ENCODE assay signal across 12 mouse cellular contexts in the genomic region with DNA sequence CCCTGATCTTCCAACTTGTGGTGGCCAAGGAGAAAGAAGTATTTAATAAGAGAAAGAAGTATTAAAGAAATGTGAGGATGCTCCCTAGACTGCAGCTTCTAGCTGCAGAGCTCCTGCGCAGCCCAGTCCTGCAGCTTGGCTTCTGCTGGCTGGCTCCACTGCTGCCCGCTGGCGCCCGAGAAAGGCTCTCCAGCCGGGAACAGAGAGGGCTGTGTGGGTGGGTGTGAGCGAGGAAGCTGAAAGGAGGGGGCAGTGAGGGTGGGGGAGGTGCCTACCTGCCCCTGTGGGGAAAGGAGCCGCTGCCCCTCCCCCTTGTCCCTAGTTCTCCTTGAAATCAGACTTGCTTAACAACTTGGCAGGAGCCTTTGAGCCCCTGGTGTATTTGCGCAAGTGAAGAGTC. TPM values are rescaled to one million over a fixed set of nuclear protein-coding genes. Genes with fewer than 3 reads are reported as not detected.
DNase-seq lines count a peak whose midpoint lies in the region; ATAC-seq and TF ChIP-seq lines count a peak whose summit lies in the region.
"Had no signal": no experiment of that assay in that cellular context is flagged by ENCODE, and none has a peak within 500 bp of the region (broad histone marks: within the 10 kb centered on the region; RNA-seq: fewer than 3 reads in every experiment).

A gene (minus strand): TSS at position 181 of the 400 bp plus-strand sequence.

- no peak for ATAC-seq in embryonic facial prominence, embryonic 12.5 days (ENCODE audit: insufficient number of reproducible peaks, insufficient read depth, low FRiP score, low TSS enrichment)

- no peak within 1 kb of the TSS for H3K9ac ChIP-seq in embryonic facial prominence, embryonic 12.5 days
- H3K9ac ChIP-seq in heart, adult 2 months (ENCODE audit: low read depth, low read length) = no peak within 1 kb of the TSS
- H3K9ac ChIP-seq: liver, embryonic 15.5 days had no signal

- H3K4me2 ChIP-seq in embryonic facial prominence, embryonic 12.5 days (replicated peaks) = peak within 1 kb of the TSS; percentile 17; the same call in 1 of the 2 replicates
- H3K4me2 ChIP-seq: liver, embryonic 15.5 days had no signal

- TF ChIP-seq EP300 in heart, adult 2 months (IDR thresholded peaks at IDR 0.05; ENCODE audit: insufficient read depth, low read depth, low read length) = no peak

- DNase-seq in embryonic facial prominence, embryonic 10.5 days (ENCODE audit: low spot score) = no peak
- peak; percentile 9 to 19 for DNase-seq in frontal cortex, postnatal 25 days (ENCODE audit: low spot score in 2 of 2)
- DNase-seq in limb, embryonic 10.5 days (ENCODE audit: low spot score) = peak; percentile 30
- DNase-seq in right cerebral cortex, postnatal 25 days = peak; percentile 54
- DNase-seq in gastrocnemius, adult 2 months = no peak
- DNase-seq in embryo, embryonic 9.5 days (ENCODE audit: extremely low spot score) = no peak
- no peak for DNase-seq in heart, adult 2 months

- peaks cover 6% of the 10 kb centered on the region; the same call in 1 of the 2 replicates for H3K27me3 ChIP-seq in embryonic facial prominence, embryonic 12.5 days
- peaks cover 20% of the 10 kb centered on the region for H3K27me3 ChIP-seq in embryonic facial prominence, embryonic 10.5 days (replicated peaks; ENCODE audit: low read depth, poor library complexity, severe bottlenecking)
- peaks cover 11% of the 10 kb centered on the region; the same call in 1 of the 2 replicates for H3K27me3 ChIP-seq in limb, embryonic 10.5 days (ENCODE audit: low read depth, poor library complexity, severe bottlenecking)
- H3K27me3 ChIP-seq in heart, adult 2 months (ENCODE audit: control insufficient read depth, insufficient read depth, low read length) = peaks cover 3% of the 10 kb centered on the region; the same call in 1 of the 2 replicates

- WGBS in embryonic facial prominence, embryonic 12.5 days = 4% methylated on average over 8 of the region's 8 CpGs
- 4% methylated on average over 8 of the region's 8 CpGs for WGBS in embryonic facial prominence, embryonic 10.5 days
- 4% methylated on average over 8 of the region's 8 CpGs for WGBS in limb, embryonic 10.5 days
- 2% methylated on average over 8 of the region's 8 CpGs for WGBS in heart, adult 2 months

- no peaks in the 10 kb centered on the region for H3K9me3 ChIP-seq in embryonic facial prominence, embryonic 12.5 days
- no peaks in the 10 kb centered on the region for H3K9me3 ChIP-seq in embryonic facial prominence, embryonic 10.5 days
- H3K9me3 ChIP-seq in limb, embryonic 10.5 days (replicated peaks) = no peaks in the 10 kb centered on the region
- H3K9me3 ChIP-seq: liver, embryonic 15.5 days had no signal

- H3K79me2 ChIP-seq in heart, adult 2 months (replicated peaks; ENCODE audit: control insufficient read depth, insufficient read depth, low read length) = no peaks in the 10 kb centered on the region

- H3K4me3 ChIP-seq in embryonic facial prominence, embryonic 12.5 days = no peak within 1 kb of the TSS
- no peak within 1 kb of the TSS for H3K4me3 ChIP-seq in embryonic facial prominence, embryonic 10.5 days
- no peak within 1 kb of the TSS for H3K4me3 ChIP-seq in limb, embryonic 10.5 days
- H3K4me3 ChIP-seq in gastrocnemius, adult 2 months = no peak within 1 kb of the TSS
- H3K4me3 ChIP-seq in heart, adult 2 months = no peak within 1 kb of the TSS
- H3K4me3 ChIP-seq: liver, embryonic 15.5 days had no signal

- TF ChIP-seq CTCF in gastrocnemius, adult 2 months (IDR thresholded peaks at IDR 0.05) = no peak
- TF ChIP-seq CTCF in heart, adult 2 months (IDR thresholded peaks at IDR 0.05) = no peak

- no peak for TF ChIP-seq POLR2A in heart, adult 2 months (IDR thresholded peaks at IDR 0.05; ENCODE audit: insufficient read depth, low read depth, low read length)

- no peak within 1 kb of the TSS for H3K27ac ChIP-seq in embryonic facial prominence, embryonic 12.5 days
- no peak within 1 kb of the TSS for H3K27ac ChIP-seq in embryonic facial prominence, embryonic 10.5 days (replicated peaks)
- H3K27ac ChIP-seq in limb, embryonic 10.5 days = no peak within 1 kb of the TSS
- H3K27ac ChIP-seq in gastrocnemius, adult 2 months = no peak within 1 kb of the TSS
- H3K27ac ChIP-seq in heart, adult 2 months = no peak within 1 kb of the TSS
- H3K27ac ChIP-seq: liver, embryonic 15.5 days had no signal

- no peaks in the 10 kb centered on the region for H3K36me3 ChIP-seq in embryonic facial prominence, embryonic 12.5 days
- H3K36me3 ChIP-seq in embryonic facial prominence, embryonic 10.5 days (replicated peaks) = no peaks in the 10 kb centered on the region
- H3K36me3 ChIP-seq in limb, embryonic 10.5 days = no peaks in the 10 kb centered on the region
- no peaks in the 10 kb centered on the region for H3K36me3 ChIP-seq in heart, adult 2 months (ENCODE audit: control insufficient read depth, insufficient read depth, low read length)
- H3K36me3 ChIP-seq: liver, embryonic 15.5 days had no signal

- H3K4me1 ChIP-seq in embryonic facial prominence, embryonic 12.5 days = no peaks in the 10 kb centered on the region
- H3K4me1 ChIP-seq in embryonic facial prominence, embryonic 10.5 days = peaks cover 4% of the 10 kb centered on the region
- H3K4me1 ChIP-seq in limb, embryonic 10.5 days = no peaks in the 10 kb centered on the region
- H3K4me1 ChIP-seq in heart, adult 2 months (ENCODE audit: control insufficient read depth, insufficient read depth, low read length) = no peaks in the 10 kb centered on the region
- H3K4me1 ChIP-seq: liver, embryonic 15.5 days had no signal

- intact Hi-C loops in gastrocnemius, adult 2 months (cut with DNase I) = no loop called here
- intact Hi-C loops in heart, adult 2 months (cut with DNase I) = no loop called here

RNA-seq across cellular contexts. Expression of the gene that starts here (rescaled TPM):
- 0.05 TPM in 1 of 2 replicates, not detected in the other for polyA plus RNA-seq in embryonic facial prominence, embryonic 12.5 days (2016; fragmentation: Nextera tagmentation; extraction: Ambion mirVana)
- polyA plus RNA-seq in embryonic facial prominence, embryonic 10.5 days (2016; fragmentation: Nextera tagmentation; extraction: Ambion mirVana) = 0.05 TPM in 1 of 2 replicates, not detected in the other
- polyA plus RNA-seq in limb, embryonic 10.5 days (2016; fragmentation: Nextera tagmentation; extraction: Ambion mirVana) = not detected in 2 replicates
- not detected for total RNA-seq in gastrocnemius, adult 2 months (2021)
- total RNA-seq in heart, adult 2 months (2021) = not detected
- not detected in 2 replicates for polyA plus RNA-seq in heart, adult 2 months (2012; rRNA removed)
- polyA plus RNA-seq: embryonic facial prominence, embryonic 14.5 days; heart, embryonic 14.5 days; liver, embryonic 15.5 days; stomach, embryonic 16.5 days had no signal

Comparison
In these comparisons a context has a peak if more than half of its experiments do, and no peak if none do; other contexts are left out.
1. Peak in DNase-seq in limb, embryonic 10.5 days; RNA of the gene not detected or under 1 TPM.
2. DNase-seq: peak in frontal cortex, postnatal 25 days (2 of 2) and right cerebral cortex, postnatal 25 days (single experiment); none in embryonic facial prominence, embryonic 10.5 days (single experiment), gastrocnemius, adult 2 months (single experiment), embryo, embryonic 9.5 days (single experiment) and heart, adult 2 months (0 of 2).